Comparison of ENCODE assay signal across 8 mouse cellular contexts in genomic region chr2:154038932-154039331, GRCm38 (mm10). TPM values are rescaled to one million over a fixed set of nuclear protein-coding genes. Genes with fewer than 3 reads are reported as not detected.
DNase-seq lines count a peak whose midpoint lies in the region; ATAC-seq and TF ChIP-seq lines count a peak whose summit lies in the region.

No protein-coding gene starts in this region.

- WGBS in lung, postnatal 0 days = 56% methylated on average over 2 of the region's 2 CpGs

- no peak overlapping the region for H3K4me2 ChIP-seq in lung, postnatal 0 days (replicated peaks; ENCODE audit: low read depth, low read length)

- H3K4me3 ChIP-seq in gastrocnemius, adult 2 months = no peak overlapping the region
- H3K4me3 ChIP-seq in lung, postnatal 0 days (ENCODE audit: low read depth, low read length) = no peak overlapping the region

- no peak for TF ChIP-seq EP300 in lung, postnatal 0 days (IDR thresholded peaks at IDR 0.05)

- no peaks in the 10 kb centered on the region for H3K36me3 ChIP-seq in lung, postnatal 0 days (ENCODE audit: insufficient read depth, low read length)

- H3K27ac ChIP-seq in gastrocnemius, adult 2 months = no peak overlapping the region
- no peak overlapping the region for H3K27ac ChIP-seq in lung, postnatal 0 days (ENCODE audit: low read length)

- H3K9me3 ChIP-seq in lung, postnatal 0 days (ENCODE audit: low read length) = no peaks in the 10 kb centered on the region

- no peaks in the 10 kb centered on the region for H3K4me1 ChIP-seq in lung, postnatal 0 days (ENCODE audit: insufficient read depth, low read depth, low read length)

- H3K9ac ChIP-seq in lung, postnatal 0 days (replicated peaks; ENCODE audit: low read depth) = no peak overlapping the region

- TF ChIP-seq CTCF in gastrocnemius, adult 2 months (IDR thresholded peaks at IDR 0.05) = peak; percentile 46
- TF ChIP-seq CTCF in lung, postnatal 0 days (IDR thresholded peaks at IDR 0.05) = peak; percentile 52

- ATAC-seq in lung, postnatal 0 days = no peak

- intact Hi-C loops in gastrocnemius, adult 2 months (cut with DNase I) = no loop called here

- H3K27me3 ChIP-seq in lung, postnatal 0 days (replicated peaks; ENCODE audit: insufficient read depth, low read length) = no peaks in the 10 kb centered on the region

- DNase-seq in gastrocnemius, adult 2 months = no peak
- no peak for DNase-seq in gastrocnemius, adult 8-10 months (ENCODE audit: low spot score in 2 of 2)
- DNase-seq in ovary, postnatal 36 days (ENCODE audit: low spot score) = peak; percentile 26
- DNase-seq in ovary, adult 18-20 months (ENCODE audit: low spot score) = no peak
- peak; percentile 2 for DNase-seq in c-Kit-negative CD71-positive TER-119-positive erythroid progenitor cells, embryonic 14.5 days (ENCODE audit: low read depth, low spot score)
- peak; percentile 18 for DNase-seq in forelimb bud, embryonic 11.5 days (ENCODE audit: low read depth, low spot score)
- DNase-seq in lung, postnatal 0 days (ENCODE audit: low spot score) = no peak
- DNase-seq in yolk sac, embryonic 10.5 days (ENCODE audit: low spot score) = no peak

RNA-seq across cellular contexts. Expression of gene Bpifa2, which starts 30.9 kb away (rescaled TPM):
- total RNA-seq in gastrocnemius, adult 2 months (2021) = not detected
- total RNA-seq in gastrocnemius, adult 8-10 months (2022) = not detected
- polyA plus RNA-seq in lung, postnatal 0 days (2015; fragmentation: Nextera tagmentation; extraction: Ambion mirVana) = not detected in 2 replicates

Comparison
In these comparisons a context has a peak if more than half of its experiments do, and no peak if none do; other contexts are left out.
1. DNase-seq: peak in ovary, postnatal 36 days (single experiment), c-Kit-negative CD71-positive TER-119-positive erythroid progenitor cells, embryonic 14.5 days (single experiment) and forelimb bud, embryonic 11.5 days (single experiment); none in gastrocnemius, adult 2 months (single experiment), gastrocnemius, adult 8-10 months (0 of 2), ovary, adult 18-20 months (single experiment), lung, postnatal 0 days (single experiment) and yolk sac, embryonic 10.5 days (single experiment).